Mouse (Mus musculus): ENCODE results near the gene P4hb.
A peak's percentile ranks its signal among the peaks of the same experiment; 100 is the strongest.

P4hb gene

DNA sequence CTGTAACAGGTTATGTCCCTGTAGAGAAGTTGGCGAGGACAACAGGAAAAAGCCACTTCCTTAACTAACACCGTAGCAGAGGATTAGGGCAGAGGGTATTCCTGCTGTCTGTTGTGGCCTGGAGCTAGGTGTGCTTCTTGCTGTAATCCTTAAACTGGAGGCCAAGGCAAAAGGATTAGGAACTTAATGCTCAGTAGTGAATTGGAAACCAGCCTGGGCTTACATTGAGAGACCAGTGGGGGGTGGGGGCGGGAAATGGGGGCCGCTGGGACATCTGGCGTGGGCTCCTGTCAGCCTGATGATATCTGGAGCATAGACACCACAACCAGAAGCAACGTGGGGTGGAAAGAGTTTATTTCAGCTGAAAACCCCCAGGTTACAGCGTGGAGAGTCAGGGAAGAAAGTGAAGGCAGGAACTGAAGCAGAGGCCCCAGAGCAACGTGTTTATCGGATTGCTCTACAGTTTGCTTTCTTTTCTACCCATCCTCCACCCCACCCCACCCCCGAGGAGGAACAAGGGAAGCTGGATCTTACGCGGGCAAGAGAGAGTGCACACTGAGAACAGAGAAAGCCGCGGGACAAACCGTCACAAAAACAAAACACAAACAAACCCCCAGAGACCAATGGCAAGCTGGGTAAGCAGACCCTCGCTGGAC, 62.5 kb downstream of the P4hb start:
- peak; percentile 19 for DNase-seq (ENCODE audit: inconsistent ontology term)

Data from Muller cell, postnatal 12 days (primary cell).